Mouse (Mus musculus): Measurements from ENCODE around the gene Zfp324. TPM values are rescaled to one million over a fixed set of nuclear protein-coding genes. Genes with fewer than 3 reads are reported as not detected.

Zfp324 gene
- total RNA-seq, 2 experiments from 2014 or later = 10.3 to 11.9 TPM

DNA sequence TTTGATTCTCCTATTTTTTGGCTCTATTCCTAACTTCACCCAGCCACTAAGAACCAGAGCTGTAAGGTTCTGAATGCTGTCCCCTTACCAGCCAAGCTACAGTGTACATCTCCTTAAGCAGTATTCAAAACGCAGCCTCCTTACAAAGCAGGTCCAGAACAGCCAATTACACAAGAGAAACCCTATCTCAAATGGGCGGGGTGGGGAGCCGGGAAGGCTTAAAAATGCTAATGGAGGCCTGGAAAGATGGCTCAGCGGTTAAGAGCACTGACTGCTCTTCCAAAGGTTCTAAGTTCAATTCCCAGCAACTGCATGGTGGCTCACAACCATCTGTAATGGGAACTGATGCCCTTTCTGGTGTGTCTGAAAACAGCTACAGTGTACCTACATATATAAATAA is 5.9 kb upstream of the Zfp324 start:
- intact Hi-C loops (cut with DNase I) = no loop called here

DNA sequence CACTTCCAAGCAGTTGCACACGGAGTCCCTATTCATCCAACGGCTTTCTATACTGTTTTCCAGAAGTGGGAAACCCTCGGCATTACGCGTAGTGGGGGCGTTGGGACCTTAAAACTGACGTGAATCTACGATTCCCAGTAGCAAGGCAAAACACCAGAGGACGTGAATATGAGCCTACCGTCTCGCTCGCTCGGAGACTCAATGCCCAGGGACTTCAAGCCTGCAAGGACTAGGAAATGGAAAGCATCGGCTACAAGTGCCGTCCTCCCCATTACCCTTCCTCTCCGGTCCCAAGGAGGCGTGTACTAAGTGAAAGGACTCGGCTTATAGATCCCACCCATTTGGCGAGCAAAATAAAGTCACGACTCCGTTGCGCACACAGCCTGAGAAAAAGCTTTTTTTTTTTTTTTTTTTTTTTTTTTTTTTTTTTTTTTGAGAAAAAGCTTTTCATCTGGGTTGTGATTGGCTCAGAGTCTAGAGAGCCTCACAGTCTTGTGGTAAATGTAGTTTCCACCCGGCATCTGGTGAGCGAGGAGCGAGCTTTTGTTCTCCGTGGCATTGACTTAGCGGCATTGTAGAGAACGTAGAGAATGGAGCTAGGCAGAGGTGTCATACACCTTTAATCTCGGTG is 4.0 kb upstream of the Zfp324 start:
- peak; percentile 46 to 76 for DNase-seq (ENCODE audit: low spot score in 2 of 2)
- intact Hi-C loops (cut with DNase I) = no loop called here

More for the DNA sequence above, 5.9 kb upstream of the Zfp324 start:
- no peak for DNase-seq (ENCODE audit: low spot score in 2 of 2)

GRCm38 (mm10) chr7:12966104-12966845 is 637 bp downstream of the Zfp324 start:
- intact Hi-C loops (cut with DNase I) = loop anchor here (5.0 kb wide), 1 partner anchor 44 kb away; the partner anchor contains the start of gene Rps5
- DNase-seq (ENCODE audit: low spot score in 2 of 2) = no peak

- intact Hi-C loops (cut with DNase I) = no loop called here
- DNase-seq (ENCODE audit: low spot score in 2 of 2) = no peak
These were observed 5.3 kb downstream of the Zfp324 start for GRCm38 (mm10) chr7:12970906-12971305.

GRCm38 (mm10) chr7:12977682-12978389 is 12.2 kb downstream of the Zfp324 start, which contains the start of gene Zfp446:
TSS of gene Zfp446 (plus strand) at chr7:12977848.
- intact Hi-C loops (cut with DNase I) = loop anchor here (2.0 to 5.0 kb wide), 3 partner anchors 13 to 59 kb away; partner anchors contain the start of genes Ube2m and Zfp324

GRCm38 (mm10) chr7:12978931-12979722 is 13.5 kb downstream of the Zfp324 start:
- intact Hi-C loops (cut with DNase I) = loop anchor here (2.0 to 5.0 kb wide), 3 partner anchors 14 to 58 kb away; partner anchors contain the start of genes Ube2m and Zfp324
- no peak for DNase-seq (ENCODE audit: low spot score in 2 of 2)

More at GRCm38 (mm10) chr7:12977682-12978389, 12.2 kb downstream of the Zfp324 start, which contains the start of gene Zfp446:
- DNase-seq (ENCODE audit: low spot score in 2 of 2) = peak; percentile 100

GRCm38 (mm10) chr7:12979776-12980175 is 14.1 kb downstream of the Zfp324 start:
- intact Hi-C loops (cut with DNase I) = loop anchor here (2.0 to 5.0 kb wide), 3 partner anchors 15 to 58 kb away; partner anchors contain the start of genes Ube2m and Zfp324

DNA sequence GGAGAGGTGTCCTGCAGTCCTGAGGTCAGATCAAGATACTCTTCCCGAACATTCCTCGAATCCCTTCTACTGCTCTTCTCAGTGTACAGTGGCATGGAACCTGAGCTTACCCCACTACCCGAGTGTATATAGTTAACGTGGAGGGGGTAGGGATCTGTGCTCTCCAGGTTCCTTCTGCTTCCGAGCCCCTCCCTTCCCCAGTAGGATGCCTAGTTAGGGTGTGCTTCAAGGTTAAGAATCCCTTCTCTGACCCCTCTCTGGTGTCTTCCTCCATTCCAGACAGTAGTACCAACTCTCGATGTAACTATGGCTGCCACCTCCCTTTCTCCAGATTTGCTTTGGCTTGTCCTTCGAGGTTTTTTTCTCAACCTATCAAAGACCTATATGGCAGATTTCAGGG is 14.7 kb downstream of the Zfp324 start:
- DNase-seq (ENCODE audit: low spot score in 2 of 2) = no peak
- intact Hi-C loops (cut with DNase I) = no loop called here

More at GRCm38 (mm10) chr7:12979776-12980175, 14.1 kb downstream of the Zfp324 start:
- DNase-seq (ENCODE audit: low spot score in 2 of 2) = no peak

DNA sequence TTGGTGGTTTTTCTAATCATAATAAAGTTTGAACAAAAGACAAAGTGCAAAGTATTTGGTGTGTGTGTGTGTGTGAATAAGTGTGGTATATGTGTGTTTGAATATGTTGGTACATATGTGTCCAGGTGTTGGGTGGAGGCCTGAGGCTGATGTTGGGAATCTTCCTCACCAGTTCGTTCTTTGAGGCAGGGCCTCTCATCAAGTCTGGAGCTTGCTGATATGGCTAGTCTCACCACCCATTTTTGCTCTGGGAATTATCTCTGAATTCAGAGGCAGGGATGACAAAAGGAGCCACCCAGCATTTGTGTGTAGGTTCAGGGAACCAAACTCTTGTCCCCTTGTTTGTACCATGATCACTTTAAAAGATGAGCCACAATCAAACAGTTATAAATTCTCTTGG is 20.1 kb downstream of the Zfp324 start:
- intact Hi-C loops (cut with DNase I) = no loop called here
- DNase-seq (ENCODE audit: low spot score in 2 of 2) = no peak

DNA sequence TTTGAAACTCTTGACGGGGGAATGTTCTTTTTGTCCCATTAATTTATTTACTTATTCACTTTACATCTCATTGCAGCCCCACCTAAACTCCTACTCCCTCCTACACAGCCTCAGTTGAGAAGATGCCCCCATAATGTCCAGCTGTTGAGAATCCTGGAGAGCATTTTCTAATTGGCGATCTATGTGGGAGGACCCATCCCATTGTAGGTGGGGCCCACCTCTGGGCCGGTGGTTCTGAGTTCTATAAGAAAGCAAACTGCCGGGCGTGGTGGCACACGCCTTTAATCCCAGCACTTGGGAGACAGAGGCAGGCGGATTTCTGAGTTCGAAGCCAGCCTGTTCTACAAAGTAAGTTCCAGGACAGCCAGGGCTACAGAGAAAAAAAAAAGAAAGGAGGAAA is 21.3 kb downstream of the Zfp324 start:
- no peak for DNase-seq (ENCODE audit: low spot score in 2 of 2)
- intact Hi-C loops (cut with DNase I) = no loop called here

- no peak for DNase-seq (ENCODE audit: low spot score in 2 of 2)
- intact Hi-C loops (cut with DNase I) = no loop called here
These were observed 22.0 kb downstream of the Zfp324 start for GRCm38 (mm10) chr7:12987409-12988189.

GRCm38 (mm10) chr7:12992222-12992621 is 26.6 kb downstream of the Zfp324 start:
- DNase-seq (ENCODE audit: low spot score in 2 of 2) = no peak
- intact Hi-C loops (cut with DNase I) = no loop called here

DNA sequence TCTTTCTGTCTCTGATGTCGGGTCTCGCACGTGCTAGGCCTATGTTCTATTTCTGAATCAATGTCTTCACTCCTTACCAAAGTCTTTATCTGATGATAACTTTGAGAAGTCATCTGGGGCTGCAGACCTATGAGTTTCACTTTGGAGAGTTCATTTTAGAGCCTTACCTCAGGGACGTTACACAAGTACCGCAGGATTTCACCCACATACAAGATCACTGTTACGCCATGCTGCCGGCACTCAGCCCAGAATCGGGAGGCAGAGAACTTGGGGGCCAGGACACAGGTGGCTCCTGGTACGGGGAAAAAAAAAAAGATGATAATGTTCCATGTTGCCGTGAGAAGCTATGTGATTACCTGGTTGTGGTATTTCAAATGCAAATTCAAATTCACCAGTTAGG is 27.5 kb downstream of the Zfp324 start:
- intact Hi-C loops (cut with DNase I) = no loop called here
- DNase-seq (ENCODE audit: low spot score in 2 of 2) = no peak

DNA sequence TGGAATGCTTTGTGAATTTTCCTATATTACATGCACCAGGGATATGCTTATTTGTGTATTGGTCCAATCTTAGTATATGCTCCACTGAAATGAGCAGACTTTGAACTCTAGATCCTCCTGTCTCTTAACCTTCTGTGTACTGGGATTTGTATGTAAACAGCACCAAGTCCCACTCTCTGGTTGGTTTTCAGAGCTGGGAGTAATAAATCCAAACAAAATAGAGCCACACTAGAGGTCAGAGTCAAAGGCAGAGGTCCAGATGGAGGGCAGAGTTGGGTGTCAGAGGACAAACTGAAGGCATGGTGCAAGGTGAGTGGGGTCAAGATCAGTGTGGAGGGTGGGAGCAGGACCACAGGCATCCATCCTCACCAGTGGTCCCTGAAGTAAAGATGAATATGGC is 30.2 kb downstream of the Zfp324 start:
- no peak for DNase-seq (ENCODE audit: low spot score in 2 of 2)
- intact Hi-C loops (cut with DNase I) = no loop called here

- DNase-seq (ENCODE audit: low spot score in 2 of 2) = no peak
- intact Hi-C loops (cut with DNase I) = no loop called here
These were observed 31.6 kb downstream of the Zfp324 start for GRCm38 (mm10) chr7:12997230-12997629.

DNA sequence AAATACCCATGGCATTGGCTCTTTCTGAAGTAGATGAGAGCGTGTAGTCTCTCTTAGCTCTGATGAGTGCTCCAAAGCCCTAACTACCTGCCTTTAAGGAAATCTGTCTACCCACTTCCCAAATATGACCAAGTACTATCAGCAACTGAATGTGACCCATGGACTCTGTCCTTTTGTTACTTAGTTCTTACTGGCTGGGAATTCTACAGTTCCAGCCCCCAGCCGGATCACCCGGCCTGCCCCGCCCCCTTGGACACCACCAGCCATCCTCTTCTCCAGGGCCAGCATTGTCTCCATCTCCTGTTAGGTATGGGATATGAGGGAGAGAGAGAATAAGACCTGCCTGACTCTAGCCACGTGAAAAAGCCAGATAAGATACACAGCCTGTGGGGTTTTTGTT is 32.4 kb downstream of the Zfp324 start, which contains the start of gene Slc27a5:
Gene Slc27a5 (minus strand): TSS at position 140 of the 400 bp plus-strand sequence.
- DNase-seq (ENCODE audit: low spot score in 2 of 2) = no peak
- intact Hi-C loops (cut with DNase I) = no loop called here

GRCm38 (mm10) chr7:12998851-12999250 is 33.2 kb downstream of the Zfp324 start, which contains the start of gene Trim28:
TSS of gene Trim28 (plus strand) at chr7:12999114.
- no peak for DNase-seq (ENCODE audit: low spot score in 2 of 2)
- intact Hi-C loops (cut with DNase I) = no loop called here

DNA sequence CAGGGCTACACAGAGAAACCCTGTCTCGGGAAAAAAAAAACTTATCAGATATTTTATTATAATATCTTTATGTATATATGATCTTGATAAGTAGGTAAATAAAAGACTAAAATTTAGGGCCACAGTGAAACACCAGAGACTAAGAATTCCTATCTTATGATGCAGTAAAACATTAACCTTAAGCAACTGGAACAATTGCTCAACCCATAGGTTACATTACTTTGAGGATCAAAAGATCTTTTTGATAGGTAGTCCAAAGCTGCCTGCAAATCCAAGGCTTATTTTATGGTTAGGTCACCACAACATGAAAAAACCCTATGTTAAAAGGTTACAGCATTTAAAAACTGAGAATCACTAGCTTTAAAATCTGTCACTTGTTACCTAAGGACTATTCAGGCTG is 35.9 kb downstream of the Zfp324 start:
- intact Hi-C loops (cut with DNase I) = no loop called here

More for the DNA sequence above, 35.9 kb downstream of the Zfp324 start:
- no peak for DNase-seq (ENCODE audit: low spot score in 2 of 2)

All from left cerebral cortex, postnatal 25 days (tissue).